Comparison of ENCODE assay signal across 23 mouse cellular contexts in the genomic region with DNA sequence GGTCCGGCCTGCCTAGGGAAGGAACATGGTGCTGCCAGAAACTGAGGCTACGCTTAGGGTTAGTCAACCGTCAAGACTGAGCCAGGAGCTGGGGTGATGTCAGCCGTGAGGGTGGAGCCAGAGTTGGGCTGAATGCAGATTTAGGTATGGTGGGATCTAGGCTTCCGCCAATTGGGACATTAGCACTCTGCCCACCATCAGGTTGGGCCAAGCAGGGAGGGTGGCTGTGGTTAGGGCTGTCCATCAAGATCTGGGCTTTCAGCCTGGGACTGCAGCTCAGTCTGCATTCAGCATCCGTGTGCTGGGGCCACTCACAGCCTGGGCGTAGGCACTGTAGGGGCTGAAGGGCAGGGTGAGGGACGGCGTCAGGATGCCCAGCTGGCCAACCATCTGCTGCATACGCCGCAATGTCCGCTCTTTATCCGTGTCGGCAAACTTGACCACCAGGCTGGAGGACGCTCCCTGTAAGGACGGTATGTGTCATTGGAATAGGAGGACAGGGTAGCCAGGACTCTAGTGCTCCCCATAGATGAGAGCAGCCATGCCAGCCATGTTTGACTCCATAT. TPM values are rescaled to one million over a fixed set of nuclear protein-coding genes. Genes with fewer than 3 reads are reported as not detected.
DNase-seq lines count a peak whose midpoint lies in the region; ATAC-seq and TF ChIP-seq lines count a peak whose summit lies in the region.
"Had no signal": no experiment of that assay in that cellular context is flagged by ENCODE, and none has a peak within 500 bp of the region (broad histone marks: within the 10 kb centered on the region; RNA-seq: fewer than 3 reads in every experiment).

No protein-coding gene starts in this region.

- peaks cover 15% of the 10 kb centered on the region for H3K4me1 ChIP-seq in cerebellum, adult 2 months (ENCODE audit: control insufficient read depth, insufficient read depth, low read length)
- H3K4me1 ChIP-seq in megakaryocyte, embryonic 14.5 days = peaks cover 55% of the 10 kb centered on the region

- WGBS in cerebellum, adult 2 months = 35% methylated on average over 16 of the region's 16 CpGs

- intact Hi-C loops in gastrocnemius, postnatal 14 days (cut with DNase I; ENCODE audit: low total_unique reads) = no loop called here

- no peaks in the 10 kb centered on the region for H3K27me3 ChIP-seq in cerebellum, adult 2 months (ENCODE audit: control insufficient read depth, insufficient read depth, low read length)
- H3K27me3 ChIP-seq in megakaryocyte, embryonic 14.5 days (replicated peaks) = peaks cover 97% of the 10 kb centered on the region

- H3K9me3 ChIP-seq in megakaryocyte, embryonic 14.5 days = no peaks in the 10 kb centered on the region
- H3K9me3 ChIP-seq: embryonic facial prominence, embryonic 15.5 days; G1E; heart, embryonic 13.5 days; hindbrain, embryonic 15.5 days; intestine, embryonic 15.5 days; limb, embryonic 15.5 days; neural tube, embryonic 13.5 days had no signal

- peak overlapping the region; percentile 15; the same call in 1 of the 2 replicates for H3K27ac ChIP-seq in cerebellum, adult 2 months (ENCODE audit: insufficient read depth, low read length)
- H3K27ac ChIP-seq: embryonic facial prominence, embryonic 15.5 days; heart, embryonic 13.5 days; hindbrain, embryonic 15.5 days; intestine, embryonic 15.5 days; limb, embryonic 15.5 days; neural tube, embryonic 13.5 days had no signal

- no peaks in the 10 kb centered on the region for H3K36me3 ChIP-seq in megakaryocyte, embryonic 14.5 days (replicated peaks; ENCODE audit: low read length)
- H3K36me3 ChIP-seq: embryonic facial prominence, embryonic 15.5 days; G1E; heart, embryonic 13.5 days; intestine, embryonic 15.5 days; limb, embryonic 15.5 days had no signal

- no peak for ATAC-seq in megakaryocyte, adult 5-6 weeks (ENCODE audit: poor library complexity, severe bottlenecking)
- ATAC-seq in erythroblast, adult 5-6 weeks (replicated peaks; ENCODE audit: low FRiP score, poor library complexity, severe bottlenecking) = no peak
- ATAC-seq: activated CD4-positive, CD25-positive, alpha-beta regulatory T cell, adult 4 months; forebrain, embryonic 14.5 days; intestine, embryonic 15.5 days; liver, postnatal 0 days had no signal

- peak in 1 of 2 experiments; percentile 51 for DNase-seq in cerebellum, adult 2 months
- no peak for DNase-seq in cerebellum, adult 9-11 months
- DNase-seq in gastrocnemius, postnatal 14 days = peak; percentile 3
- no peak for DNase-seq in gastrocnemius, adult 18-20 months (ENCODE audit: low spot score)
- peak; percentile 69 for DNase-seq in brain, adult 2 months (ENCODE audit: low read depth, low spot score)
- DNase-seq: adrenal gland, postnatal 25 days; lung, postnatal 10 days; midbrain, embryonic 14.5 days had no signal

- TF ChIP-seq CTCF in cerebellum, adult 2 months (IDR thresholded peaks at IDR 0.05; ENCODE audit: borderline replicate concordance, insufficient read depth, low read depth, low read length) = no peak

- H3K4me3 ChIP-seq in cerebellum, adult 2 months (replicated peaks; ENCODE audit: insufficient read depth, low read depth, low read length) = no peak overlapping the region
- peak overlapping the region; percentile 64 for H3K4me3 ChIP-seq in megakaryocyte, embryonic 14.5 days (replicated peaks)
- H3K4me3 ChIP-seq: embryonic facial prominence, embryonic 15.5 days; heart, embryonic 13.5 days; hindbrain, embryonic 15.5 days; intestine, embryonic 15.5 days; limb, embryonic 15.5 days; neural tube, embryonic 13.5 days had no signal

- TF ChIP-seq POLR2A in cerebellum, adult 2 months (IDR thresholded peaks at IDR 0.05; ENCODE audit: borderline replicate concordance, insufficient read depth, low read length) = no peak

RNA-seq across cellular contexts. Expression of a gene that starts 12.3 kb away (rescaled TPM):
- 103 and 108 TPM in 2 replicates for polyA plus RNA-seq in cerebellum, adult 2 months (2012; rRNA removed)
- 100 to 1,000 TPM; 262 to 320 TPM for total RNA-seq in gastrocnemius, postnatal 14 days (2021)
- total RNA-seq in gastrocnemius, adult 18-20 months (2021) = 100 to 1,000 TPM; 232 to 244 TPM
- 184 and 257 TPM in 2 replicates for polyA plus RNA-seq in megakaryocyte, embryonic 14.5 days (2012; ENCODE audit: insufficient read depth, low replicate concordance)
- total RNA-seq in megakaryocyte, adult 5-6 weeks (2015) = 51.4 and 54.5 TPM in 2 replicates
- 6.2 and 8.6 TPM in 2 replicates for total RNA-seq in megakaryocyte, adult 5-6 weeks (2017)
- 13.4 and 23.8 TPM in 2 replicates for total RNA-seq in erythroblast, adult 5-6 weeks (2015; ENCODE audit: low replicate concordance)
- 0.84 and 8.2 TPM in 2 replicates for total RNA-seq in erythroblast, adult 5-6 weeks (2017; ENCODE audit: low replicate concordance)

RNA-seq across cellular contexts. Expression of a gene that starts 14.8 kb away (rescaled TPM):
- polyA plus RNA-seq in cerebellum, adult 2 months (2012; rRNA removed) = 57.3 and 60.6 TPM in 2 replicates
- total RNA-seq in gastrocnemius, postnatal 14 days (2021) = under 1 TPM; 0.09 to 0.23 TPM
- total RNA-seq in gastrocnemius, adult 18-20 months (2021) = under 1 TPM; 0.05 to 0.07 TPM
- 1.3 and 3.3 TPM in 2 replicates for polyA plus RNA-seq in megakaryocyte, embryonic 14.5 days (2012; ENCODE audit: insufficient read depth, low replicate concordance)
- total RNA-seq in megakaryocyte, adult 5-6 weeks (2015) = not detected in 2 replicates
- total RNA-seq in megakaryocyte, adult 5-6 weeks (2017) = 0.24 TPM in 1 of 2 replicates, not detected in the other
- total RNA-seq in erythroblast, adult 5-6 weeks (2015; ENCODE audit: low replicate concordance) = not detected in 2 replicates
- total RNA-seq in erythroblast, adult 5-6 weeks (2017; ENCODE audit: low replicate concordance) = 0.68 TPM in 1 of 2 replicates, not detected in the other
- total RNA-seq: granulocyte monocyte progenitor cell, adult 5-6 weeks; megakaryocyte progenitor cell, adult 5-6 weeks had no signal
- polyA plus RNA-seq: liver, postnatal 0 days had no signal

RNA-seq across cellular contexts. Expression of a gene that starts 28.4 kb away (rescaled TPM):
- polyA plus RNA-seq in cerebellum, adult 2 months (2012; rRNA removed) = 112 and 116 TPM in 2 replicates
- 10 to 100 TPM; 39.1 to 47.3 TPM for total RNA-seq in gastrocnemius, postnatal 14 days (2021)
- total RNA-seq in gastrocnemius, adult 18-20 months (2021) = 10 to 100 TPM; 41.0 to 45.8 TPM
- polyA plus RNA-seq in megakaryocyte, embryonic 14.5 days (2012; ENCODE audit: insufficient read depth, low replicate concordance) = 145 and 508 TPM in 2 replicates
- 55.8 and 62.8 TPM in 2 replicates for total RNA-seq in megakaryocyte, adult 5-6 weeks (2015)
- total RNA-seq in megakaryocyte, adult 5-6 weeks (2017) = 72.4 and 76.3 TPM in 2 replicates
- 8.1 and 46.4 TPM in 2 replicates for total RNA-seq in erythroblast, adult 5-6 weeks (2015; ENCODE audit: low replicate concordance)
- total RNA-seq in erythroblast, adult 5-6 weeks (2017; ENCODE audit: low replicate concordance) = 10.8 and 12.8 TPM in 2 replicates

RNA-seq across cellular contexts. Expression of a gene that starts 32.2 kb away (rescaled TPM):
- polyA plus RNA-seq in cerebellum, adult 2 months (2012; rRNA removed) = 0.67 and 1.1 TPM in 2 replicates
- total RNA-seq in gastrocnemius, postnatal 14 days (2021) = under 1 TPM; 0.64 to 0.86 TPM
- under 1 TPM; 0.71 to 0.78 TPM for total RNA-seq in gastrocnemius, adult 18-20 months (2021)
- polyA plus RNA-seq in megakaryocyte, embryonic 14.5 days (2012; ENCODE audit: insufficient read depth, low replicate concordance) = 7.4 and 9.1 TPM in 2 replicates
- 22.8 and 23.9 TPM in 2 replicates for total RNA-seq in megakaryocyte, adult 5-6 weeks (2015)
- 28.1 and 29.3 TPM in 2 replicates for total RNA-seq in megakaryocyte, adult 5-6 weeks (2017)
- total RNA-seq in erythroblast, adult 5-6 weeks (2015; ENCODE audit: low replicate concordance) = 2.9 and 4.6 TPM in 2 replicates
- total RNA-seq in erythroblast, adult 5-6 weeks (2017; ENCODE audit: low replicate concordance) = 2.1 and 6.0 TPM in 2 replicates

RNA-seq across cellular contexts. Expression of a gene that starts 56.3 kb away (rescaled TPM):
- 1.3 and 1.4 TPM in 2 replicates for polyA plus RNA-seq in cerebellum, adult 2 months (2012; rRNA removed)
- total RNA-seq in gastrocnemius, postnatal 14 days (2021) = 1 to 10 TPM in 1 of 2 experiments, under 1 TPM in 1; 0.60 to 1.2 TPM
- under 1 TPM; 0.53 to 0.57 TPM for total RNA-seq in gastrocnemius, adult 18-20 months (2021)
- 31.7 and 48.4 TPM in 2 replicates for polyA plus RNA-seq in megakaryocyte, embryonic 14.5 days (2012; ENCODE audit: insufficient read depth, low replicate concordance)
- 34.3 and 35.9 TPM in 2 replicates for total RNA-seq in megakaryocyte, adult 5-6 weeks (2015)
- 31.5 and 42.4 TPM in 2 replicates for total RNA-seq in megakaryocyte, adult 5-6 weeks (2017)
- 2.1 and 12.1 TPM in 2 replicates for total RNA-seq in erythroblast, adult 5-6 weeks (2015; ENCODE audit: low replicate concordance)
- total RNA-seq in erythroblast, adult 5-6 weeks (2017; ENCODE audit: low replicate concordance) = 6.3 and 14.8 TPM in 2 replicates

Comparison
In these comparisons a context has a peak if more than half of its experiments do, and no peak if none do; other contexts are left out.
1. DNase-seq: peak in gastrocnemius, postnatal 14 days (single experiment) and brain, adult 2 months (single experiment); none in cerebellum, adult 9-11 months (single experiment) and gastrocnemius, adult 18-20 months (single experiment).
2. RNA of a gene that starts 12.3 kb away (total RNA-seq): 262 to 320 TPM in gastrocnemius, postnatal 14 days and 232 to 244 TPM in gastrocnemius, adult 18-20 months; 6.2 to 54.5 TPM in megakaryocyte, adult 5-6 weeks and 0.84 to 23.8 TPM in erythroblast, adult 5-6 weeks; every median in the first group is over 4 times any median in the second.